Mouse (Mus musculus) liver, embryonic 15.5 days (tissue): ENCODE data around the gene Man2a1. TPM values are rescaled to one million over a fixed set of nuclear protein-coding genes. Genes with fewer than 3 reads are reported as not detected.

Source experiments
- polyA plus RNA-seq: library from polyadenylated mRNA; unstranded; fragments of >200 nt; fragmentation: Nextera tagmentation; extraction: Ambion mirVana; gene quantifications from 2 replicates; pipeline ENCODE4 v1.2.1, GENCODE M21; 2015

Gene Man2a1
- polyA plus RNA-seq, 1 experiment from 2014 or later: 5.0 TPM

Other genes starting within 250 kb of the Man2a1 start
- gene 4930583I09Rik, start 235.3 kb downstream of the Man2a1 start, polyA plus RNA-seq: not detected in 2 replicates